Mouse (Mus musculus) ES-Bruce4 (cell line): ENCODE measurements around the gene Plekha6.

ENCODE experiments used
- CTCF ChIP-seq: IDR thresholded peaks from one replicate; pipeline ENCODE4 v1.8.1; 2011; ENCODE audit warnings: low read depth, low read length
- POLR2A ChIP-seq: IDR thresholded peaks from one replicate; pipeline ENCODE4 v1.8.1; 2011; ENCODE audit warnings: low read length; ENCODE audit not compliant: insufficient read depth

GRCm38 (mm10) chr1:133225137-133225536 is 61.1 kb downstream of the Plekha6 start:
- TF ChIP-seq POLR2A (no peak), CTCF (no peak)
